Mouse (Mus musculus) megakaryocyte, embryonic 14.5 days (primary cell): ENCODE results near the gene Mpi.
A peak's percentile ranks its signal among the peaks of the same experiment; 100 is the strongest.

Source experiments
- FLI1 ChIP-seq: IDR thresholded peaks from 2 replicates; pipeline ENCODE4 v1.6.1; 2012; ENCODE audit warnings: low read length, inconsistent platforms, mixed read lengths
- GATA1 ChIP-seq: IDR thresholded peaks from 3 replicates; pipeline ENCODE4 v1.6.1; 2012; ENCODE audit warnings: mixed read lengths, low read length, inconsistent platforms, borderline replicate concordance

GRCm38 (mm10) chr9:57562896-57563372 is 10.4 kb upstream of the Mpi start:
- TF ChIP-seq GATA1 (peak; percentile 98), FLI1 (peak; percentile 90)
